Mouse (Mus musculus): Measurements from ENCODE around the gene Galr3.
A peak's percentile ranks its signal among the peaks of the same experiment; 100 is the strongest.
"Not testable (repeated sequence)": the region's sequence is repeated elsewhere in the genome, so short reads cannot be mapped to it uniquely, and the experiment has no call there.

The Galr3 gene

DNA sequence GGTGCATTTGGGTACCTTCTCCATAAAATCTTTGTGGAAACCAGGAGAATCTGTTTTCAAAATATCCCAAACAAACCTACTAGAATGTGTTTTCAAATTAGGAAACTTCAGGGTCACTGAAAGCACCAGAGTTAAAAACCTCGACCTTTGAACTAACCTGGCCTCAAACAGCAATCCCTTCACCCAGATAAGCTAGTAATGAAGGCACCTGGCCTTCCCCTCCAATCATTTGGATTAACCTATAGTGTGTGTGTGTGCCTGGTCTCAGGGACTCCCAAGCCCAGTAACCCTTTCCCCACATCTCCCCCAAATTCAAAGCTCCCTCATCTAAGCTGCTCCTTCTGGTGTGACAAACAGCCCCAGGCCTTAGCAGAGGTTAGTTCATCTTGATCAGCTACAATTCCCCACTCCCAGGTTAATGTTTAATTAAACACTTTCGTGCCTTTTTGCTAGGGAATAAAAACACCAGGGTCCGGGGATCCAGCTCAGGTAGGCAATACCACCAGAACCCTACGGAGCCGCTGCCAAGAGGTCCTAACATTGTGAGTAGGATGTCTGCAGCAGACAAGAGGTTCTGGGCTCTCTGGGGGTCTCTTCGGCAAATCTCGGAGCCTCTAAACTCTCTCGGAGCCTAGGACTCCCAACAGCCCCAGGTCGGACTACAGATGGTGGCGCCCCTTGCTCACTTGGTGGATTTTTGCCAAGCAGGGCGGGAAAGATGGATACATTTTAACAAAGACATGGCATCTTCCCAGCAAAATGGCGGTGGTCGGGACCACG lies 15.0 kb upstream of the Galr3 start:
- no peak for DNase-seq (ENCODE audit: low spot score)

DNA sequence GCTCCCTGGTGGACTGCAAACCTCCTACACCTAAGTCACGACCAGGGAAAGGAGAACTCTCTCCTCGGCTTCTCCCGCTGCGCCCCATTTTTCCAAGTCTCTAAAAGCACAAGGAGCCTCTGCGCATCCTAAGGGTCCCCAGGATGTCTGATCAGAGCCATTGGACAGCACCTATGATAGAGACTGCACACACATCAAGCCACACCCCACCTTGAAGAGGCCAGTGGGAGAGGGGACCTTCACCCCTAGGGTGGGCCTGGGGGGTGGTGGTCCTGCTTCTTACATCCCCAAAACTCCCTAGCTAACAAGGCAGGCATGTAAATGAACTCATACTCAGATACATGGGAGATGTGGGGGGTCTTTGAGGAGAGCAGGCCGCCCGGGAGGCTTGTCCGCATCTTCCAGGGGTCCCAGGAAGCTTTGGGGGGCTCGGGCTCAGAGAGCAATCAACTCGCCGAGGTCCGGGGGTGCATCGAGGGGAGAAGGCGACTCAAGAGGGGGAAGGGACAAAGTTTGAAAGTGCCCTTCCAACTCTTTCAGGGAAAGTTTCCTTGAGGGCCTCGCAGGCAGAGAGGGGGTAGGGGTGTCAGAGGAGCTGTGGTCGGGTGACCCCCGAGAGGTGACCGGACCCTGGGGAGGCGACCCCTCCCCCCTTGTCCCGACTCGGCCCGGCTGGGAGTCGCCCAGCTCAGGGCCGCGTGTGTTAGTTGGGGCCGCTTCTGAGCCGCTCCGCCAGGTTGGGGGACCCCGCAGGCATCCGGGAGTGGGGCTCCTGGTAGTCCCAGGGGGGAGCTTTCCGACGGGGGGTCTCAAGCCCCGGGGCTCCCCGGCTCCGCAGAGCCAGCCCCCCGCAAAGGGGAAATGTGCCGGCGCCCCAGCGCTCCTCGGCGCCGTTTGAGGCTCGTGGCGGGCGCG lies 14.1 kb upstream of the Galr3 start:
- no peak for DNase-seq (ENCODE audit: low spot score)

DNA sequence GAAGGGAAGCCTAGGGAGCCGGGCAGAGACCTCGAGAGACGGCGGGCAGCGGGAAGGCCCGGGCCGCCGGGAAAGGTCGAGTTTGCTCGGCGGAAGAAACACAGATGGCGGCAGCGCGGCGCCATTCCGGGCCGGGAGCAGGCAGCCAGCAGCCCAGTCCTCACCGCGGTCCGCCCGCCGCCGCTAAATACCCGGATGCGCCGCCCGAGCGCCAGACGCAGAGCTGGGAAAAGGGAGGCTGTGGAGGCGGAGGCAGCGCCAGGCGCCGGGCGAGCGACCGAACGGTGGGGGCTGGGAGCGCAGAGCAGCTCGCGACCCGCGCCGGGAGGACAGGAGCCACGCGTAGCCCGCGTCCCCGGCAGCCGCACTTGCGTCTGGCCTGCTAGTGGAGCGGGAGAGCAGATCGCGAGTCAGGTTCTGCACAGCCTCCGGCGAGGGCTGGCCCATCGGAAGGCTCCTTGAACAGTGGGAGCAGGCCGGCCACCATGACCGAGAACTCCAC lies 13.4 kb upstream of the Galr3 start, which contains the start of gene H1f0:
Gene H1f0 (plus strand): TSS at position 214 of the 502 bp plus-strand sequence.
- peak; percentile 92 for DNase-seq (ENCODE audit: low spot score)

DNA sequence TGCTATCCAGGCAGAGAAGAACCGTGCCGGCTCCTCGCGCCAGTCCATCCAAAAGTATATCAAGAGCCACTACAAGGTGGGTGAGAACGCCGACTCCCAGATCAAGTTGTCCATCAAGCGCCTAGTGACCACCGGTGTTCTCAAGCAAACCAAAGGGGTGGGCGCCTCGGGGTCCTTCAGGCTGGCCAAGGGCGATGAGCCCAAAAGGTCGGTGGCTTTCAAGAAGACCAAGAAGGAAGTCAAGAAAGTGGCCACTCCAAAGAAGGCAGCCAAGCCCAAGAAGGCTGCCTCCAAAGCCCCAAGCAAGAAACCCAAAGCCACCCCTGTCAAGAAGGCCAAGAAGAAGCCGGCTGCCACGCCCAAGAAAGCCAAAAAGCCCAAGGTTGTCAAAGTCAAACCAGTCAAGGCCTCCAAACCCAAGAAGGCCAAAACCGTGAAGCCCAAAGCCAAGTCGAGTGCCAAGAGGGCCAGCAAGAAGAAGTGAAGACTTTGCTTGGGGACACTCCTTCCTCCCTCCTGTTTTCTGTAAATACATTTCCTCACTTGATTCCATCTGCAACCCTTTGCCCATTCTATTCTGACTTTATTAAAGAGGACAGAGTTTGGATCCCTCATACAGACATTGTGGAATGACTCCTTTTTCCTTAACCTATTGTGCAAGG lies 12.7 kb upstream of the Galr3 start:
- DNase-seq (ENCODE audit: low spot score): no peak

DNA sequence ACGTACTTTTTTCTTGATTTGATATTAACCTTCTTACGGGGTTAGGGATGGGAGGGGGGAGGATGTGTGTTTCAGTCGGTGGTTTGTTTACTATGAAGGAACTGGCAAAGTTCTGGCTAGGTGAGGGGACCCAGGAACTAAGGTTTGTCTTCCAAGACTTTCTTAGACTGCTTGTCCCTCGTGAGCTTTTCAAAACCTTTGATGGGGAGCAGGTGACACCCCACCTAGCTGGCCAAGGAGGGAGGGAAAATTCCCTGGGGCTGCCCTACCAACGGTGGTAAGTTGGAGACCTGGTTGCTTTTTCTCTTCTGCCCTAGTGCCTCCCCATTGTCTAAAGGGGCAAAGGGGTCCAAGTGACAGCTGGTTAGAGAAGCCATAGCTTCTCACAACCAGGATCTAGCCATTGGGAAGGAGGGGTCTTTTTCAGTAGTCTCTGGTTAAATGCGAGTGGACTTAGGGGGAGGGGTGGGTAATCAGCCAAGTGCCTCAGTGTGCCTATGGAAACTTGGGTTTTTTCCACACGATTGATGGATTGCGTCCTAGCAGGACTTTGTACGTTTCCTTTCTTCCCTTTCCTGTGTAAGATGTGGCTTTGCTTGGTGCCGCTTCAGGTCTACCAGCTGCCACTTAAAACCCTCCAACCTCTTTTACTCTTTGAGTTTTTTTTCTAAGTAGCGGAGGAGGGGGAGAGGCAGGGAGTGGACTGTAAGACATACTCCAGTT lies 12.0 kb upstream of the Galr3 start:
- DNase-seq (ENCODE audit: low spot score): no peak

DNA sequence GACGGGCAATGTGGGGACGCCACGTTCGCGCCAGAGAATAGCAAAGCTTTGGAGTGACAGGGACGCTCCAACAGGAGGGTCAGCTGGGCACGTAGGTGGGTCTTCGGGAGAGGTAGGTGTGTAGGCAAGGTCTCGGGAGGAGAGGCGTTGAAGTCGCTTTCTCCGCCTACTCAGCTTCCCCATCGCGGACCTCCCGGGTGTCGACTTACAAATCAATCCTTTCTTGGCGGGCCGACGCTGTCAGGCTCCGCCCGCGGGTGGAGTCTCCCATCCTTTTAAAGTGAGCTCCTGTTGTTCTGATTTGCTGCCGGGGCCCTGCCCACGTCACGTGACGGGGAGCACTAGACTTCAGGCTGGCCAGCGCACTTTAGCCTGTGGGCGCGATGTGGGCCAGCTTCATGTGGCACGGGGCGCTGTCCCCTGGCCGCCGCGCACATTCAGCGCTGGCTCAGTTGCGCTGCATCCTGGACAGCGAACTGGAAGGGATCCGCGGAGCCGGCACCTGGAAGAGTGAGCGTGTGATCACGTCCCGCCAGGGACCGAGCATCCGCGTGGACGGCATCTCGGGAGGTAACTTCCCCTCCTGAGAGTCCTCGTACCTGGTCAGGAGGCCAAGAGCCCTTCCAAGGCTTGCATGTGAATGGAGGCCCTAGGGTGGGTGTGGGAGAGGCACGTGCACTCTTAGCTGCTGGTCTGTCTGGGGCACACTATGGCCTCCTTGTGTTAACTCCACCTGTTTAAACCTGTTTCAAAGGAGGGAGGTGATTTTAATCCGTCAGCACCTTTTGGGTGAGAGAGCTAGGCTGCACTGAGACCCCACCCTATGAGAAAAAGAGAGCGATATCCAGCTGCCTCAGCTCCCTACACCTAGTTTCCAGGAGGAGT lies 10.9 kb upstream of the Galr3 start:
- peak; percentile 90 for DNase-seq (ENCODE audit: low spot score)

DNA sequence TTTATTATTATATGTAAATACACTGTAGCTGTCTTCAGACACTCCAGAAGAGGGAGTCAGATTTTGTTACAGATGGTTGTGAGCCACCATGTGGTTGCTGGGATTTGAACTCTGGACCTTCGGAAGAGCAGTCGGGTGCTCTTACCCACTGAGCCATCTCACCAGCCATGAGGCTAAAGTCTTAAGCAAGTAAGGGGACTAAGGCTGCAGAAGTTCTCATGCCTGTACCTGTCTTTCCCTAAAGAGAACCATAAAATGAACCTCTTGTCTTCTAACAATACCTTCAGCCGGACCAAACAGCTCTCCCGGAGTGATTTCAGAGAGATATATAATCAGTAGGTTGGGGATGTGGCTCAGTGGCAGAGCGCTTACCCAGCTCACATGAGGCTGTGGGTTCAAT lies 9.8 kb upstream of the Galr3 start:
- DNase-seq (ENCODE audit: low spot score): not testable (repeated sequence)

DNA sequence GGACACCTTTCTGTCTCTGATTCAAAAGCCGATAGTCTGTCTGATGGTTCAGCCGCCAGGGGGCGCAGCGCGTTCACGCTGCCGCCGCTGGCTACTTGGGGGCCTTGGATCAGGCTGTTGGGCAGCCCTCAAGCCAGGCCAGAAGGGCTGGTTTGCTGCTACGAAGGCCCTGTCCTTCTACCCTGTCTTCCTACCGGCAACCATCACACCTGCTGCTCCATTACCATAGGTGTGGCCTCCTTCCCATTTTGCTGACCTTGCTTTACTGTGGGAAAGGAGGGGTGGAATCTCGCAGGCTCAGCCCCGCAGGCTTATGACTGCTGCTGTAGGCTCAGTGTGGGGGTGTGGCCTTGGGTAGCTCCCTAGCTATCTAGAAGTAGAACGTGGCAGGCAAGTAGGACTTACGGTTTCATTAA lies 3.8 kb upstream of the Galr3 start:
- peak; percentile 74 for DNase-seq (ENCODE audit: low spot score)

DNA sequence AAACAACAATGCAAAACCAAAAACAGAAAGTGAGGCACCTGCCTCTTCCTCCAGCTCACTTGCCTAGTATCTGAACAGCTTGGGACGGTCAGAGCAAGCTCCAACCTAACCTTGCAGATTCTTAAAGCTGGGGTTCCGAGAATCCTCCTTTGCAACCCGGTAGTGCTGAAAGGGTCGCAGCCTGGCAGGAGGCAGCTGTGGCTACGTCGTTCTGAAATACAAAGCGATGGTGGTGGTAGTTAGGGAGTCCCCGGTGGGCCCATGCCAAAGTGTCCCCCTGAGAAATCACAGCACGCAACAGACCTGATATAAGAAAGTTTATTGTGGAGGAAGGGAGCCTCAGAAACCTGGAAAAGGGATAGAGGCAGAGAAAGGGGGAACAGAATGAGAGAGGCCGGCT lies 3.4 kb upstream of the Galr3 start:
- no peak for DNase-seq (ENCODE audit: low spot score)

DNA sequence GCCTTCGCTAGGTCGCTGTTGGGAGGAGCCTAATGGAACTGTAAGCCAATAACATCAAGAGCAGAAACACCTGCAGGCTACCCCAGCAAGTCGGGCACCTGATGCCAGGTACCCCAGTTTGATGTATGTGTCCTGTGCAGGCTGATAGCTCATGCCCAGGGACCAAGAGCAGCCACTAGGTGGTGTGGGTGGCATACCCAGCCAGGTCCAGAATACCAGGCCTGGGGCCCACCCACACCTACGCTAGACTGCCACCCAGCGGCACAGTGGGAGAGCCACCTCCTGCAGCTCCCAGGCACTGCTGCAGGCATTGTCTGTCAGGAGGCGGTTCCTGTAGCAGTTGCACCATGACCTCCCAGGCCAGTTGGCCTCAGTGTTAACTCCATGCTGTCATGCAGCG lies 2.8 kb upstream of the Galr3 start:
- peak; percentile 73 for DNase-seq (ENCODE audit: low spot score)

DNA sequence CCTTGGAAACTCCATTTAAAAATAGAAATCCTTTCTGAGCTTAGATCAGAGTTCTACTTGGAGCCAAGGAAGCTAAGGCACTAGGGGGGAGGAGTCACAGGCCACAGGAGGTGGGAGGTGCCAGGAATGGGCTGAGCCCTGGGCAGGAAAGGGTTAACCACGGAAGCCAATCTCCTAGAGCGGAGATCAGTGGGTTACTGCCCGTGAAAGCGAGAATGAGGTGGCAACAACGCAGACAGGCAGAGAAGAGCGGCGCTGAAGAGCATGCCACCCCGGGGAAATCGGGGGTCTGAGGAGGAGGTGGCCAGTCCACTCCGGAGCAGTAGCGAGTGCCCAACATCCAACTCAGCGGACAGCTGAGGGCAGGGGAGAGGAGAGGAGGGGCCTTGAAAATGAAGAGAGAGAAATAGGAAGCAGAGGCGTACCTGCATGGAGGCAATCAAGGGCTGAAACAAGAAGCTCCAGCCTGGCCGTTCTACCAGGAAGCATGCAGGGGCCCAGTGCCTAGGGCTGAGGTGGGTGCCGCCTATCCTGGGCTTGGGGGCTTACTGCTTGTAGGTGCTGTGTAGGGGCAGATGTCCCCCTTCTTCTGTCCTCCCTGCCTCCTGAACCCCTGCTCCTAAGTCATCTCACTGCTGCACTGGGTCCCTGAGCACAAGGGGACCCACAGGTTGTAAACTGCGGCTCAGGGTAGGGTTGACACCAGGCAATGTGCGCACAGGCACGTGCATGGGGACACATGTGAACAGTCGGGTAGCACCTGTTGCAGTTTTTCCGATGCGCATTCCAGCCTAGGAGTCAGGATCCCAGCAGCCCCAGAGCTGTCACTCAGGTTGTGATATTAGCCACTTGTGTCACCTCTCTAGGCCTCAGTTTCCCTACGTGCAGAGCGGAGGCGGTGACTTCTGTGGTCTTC lies 926 bp upstream of the Galr3 start:
- no peak for DNase-seq (ENCODE audit: low spot score)

DNA sequence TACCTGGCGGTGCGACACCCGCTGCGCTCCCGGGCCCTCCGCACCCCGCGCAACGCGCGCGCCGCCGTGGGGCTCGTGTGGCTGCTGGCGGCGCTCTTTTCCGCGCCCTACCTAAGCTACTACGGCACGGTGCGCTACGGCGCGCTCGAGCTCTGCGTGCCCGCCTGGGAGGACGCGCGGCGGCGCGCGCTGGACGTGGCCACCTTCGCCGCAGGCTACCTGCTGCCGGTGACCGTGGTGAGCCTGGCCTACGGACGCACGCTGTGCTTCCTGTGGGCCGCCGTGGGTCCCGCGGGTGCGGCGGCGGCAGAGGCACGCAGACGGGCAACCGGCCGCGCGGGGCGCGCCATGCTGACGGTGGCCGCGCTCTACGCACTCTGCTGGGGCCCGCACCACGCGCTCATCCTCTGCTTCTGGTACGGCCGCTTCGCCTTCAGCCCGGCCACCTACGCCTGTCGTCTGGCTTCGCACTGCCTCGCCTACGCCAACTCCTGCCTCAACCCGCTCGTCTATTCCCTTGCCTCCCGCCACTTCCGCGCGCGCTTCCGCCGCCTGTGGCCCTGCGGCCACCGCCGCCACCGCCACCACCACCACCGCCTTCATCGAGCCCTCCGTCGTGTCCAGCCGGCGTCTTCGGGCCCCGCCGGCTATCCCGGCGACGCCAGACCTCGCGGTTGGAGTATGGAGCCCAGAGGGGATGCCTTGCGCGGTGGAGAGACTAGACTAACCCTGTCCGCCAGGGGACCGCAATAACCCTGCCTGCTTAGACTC lies 1.2 kb downstream of the Galr3 start:
- DNase-seq (ENCODE audit: low spot score): no peak

DNA sequence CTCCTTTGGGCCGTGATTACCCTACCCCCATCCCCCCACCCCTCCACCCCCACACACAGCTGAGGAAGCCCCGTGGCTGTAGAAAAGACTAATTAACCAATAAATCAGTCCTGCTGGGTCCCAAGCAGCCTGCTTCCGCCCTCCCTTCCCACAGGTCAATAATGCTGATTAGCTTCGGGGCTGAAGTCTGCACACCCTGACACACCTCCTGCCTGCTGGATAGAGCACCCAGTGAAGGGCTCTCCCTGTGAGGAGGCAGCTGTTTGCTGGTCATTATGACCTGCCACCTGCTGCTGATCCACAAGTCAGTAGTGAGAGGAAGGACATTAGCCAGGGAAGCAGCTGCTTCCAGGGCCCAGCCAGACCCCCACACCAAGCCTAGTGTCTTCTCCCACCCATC lies 3.2 kb downstream of the Galr3 start:
- DNase-seq (ENCODE audit: low spot score): no peak

DNA sequence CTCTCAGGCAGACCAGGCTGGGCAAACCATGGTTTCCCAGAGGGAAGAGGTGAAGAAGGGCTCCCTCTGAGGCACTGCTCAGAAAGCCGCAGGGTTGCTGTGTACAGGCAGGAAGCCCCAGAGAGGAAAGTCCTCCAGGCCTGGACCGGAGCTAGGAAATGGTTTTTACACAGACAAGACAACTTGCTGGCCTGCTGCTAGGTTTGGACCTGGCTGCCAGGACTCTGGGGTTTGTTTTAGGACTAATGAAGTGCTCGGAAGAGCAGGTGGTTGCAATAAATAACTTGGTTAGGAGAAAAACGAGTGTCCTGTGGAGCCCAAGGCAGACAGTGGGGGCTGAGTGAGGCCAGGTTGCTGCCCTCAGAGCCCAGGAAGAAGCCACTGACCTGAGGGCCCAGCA lies 6.5 kb downstream of the Galr3 start:
- no peak for DNase-seq (ENCODE audit: low spot score)

DNA sequence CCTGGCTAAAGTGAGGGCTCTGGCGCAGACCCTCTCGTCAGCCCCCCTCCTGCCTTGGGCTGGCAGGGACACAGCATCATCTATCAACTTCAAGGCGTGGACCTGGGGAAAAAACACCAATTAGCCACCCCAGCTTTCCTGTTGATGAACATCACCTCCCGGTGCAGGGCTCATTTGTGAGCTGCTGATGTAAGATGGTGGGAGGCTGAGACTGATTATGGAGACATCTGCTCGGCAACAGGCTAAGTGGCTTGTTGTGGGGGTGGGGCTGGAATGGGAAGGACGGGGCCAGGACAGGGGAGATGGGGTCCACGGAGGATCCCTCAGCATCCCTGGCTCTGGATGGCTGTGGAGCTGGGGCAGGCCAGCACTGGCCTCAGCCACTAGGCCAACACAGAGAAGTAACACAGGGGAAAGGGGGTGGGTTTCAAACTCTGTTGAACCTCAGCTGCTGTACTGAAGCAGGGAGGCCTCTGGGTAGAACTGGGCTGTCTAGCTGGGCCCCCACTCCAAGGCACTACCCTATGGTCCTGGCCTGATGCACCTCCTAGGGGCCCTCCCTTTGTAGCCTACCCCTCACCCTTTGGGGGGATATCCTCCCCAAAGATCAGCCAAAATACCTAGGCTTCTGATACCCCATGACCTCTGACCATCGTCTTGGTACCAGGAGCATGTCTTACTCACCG lies 8.6 kb downstream of the Galr3 start:
- DNase-seq (ENCODE audit: low spot score): no peak

DNA sequence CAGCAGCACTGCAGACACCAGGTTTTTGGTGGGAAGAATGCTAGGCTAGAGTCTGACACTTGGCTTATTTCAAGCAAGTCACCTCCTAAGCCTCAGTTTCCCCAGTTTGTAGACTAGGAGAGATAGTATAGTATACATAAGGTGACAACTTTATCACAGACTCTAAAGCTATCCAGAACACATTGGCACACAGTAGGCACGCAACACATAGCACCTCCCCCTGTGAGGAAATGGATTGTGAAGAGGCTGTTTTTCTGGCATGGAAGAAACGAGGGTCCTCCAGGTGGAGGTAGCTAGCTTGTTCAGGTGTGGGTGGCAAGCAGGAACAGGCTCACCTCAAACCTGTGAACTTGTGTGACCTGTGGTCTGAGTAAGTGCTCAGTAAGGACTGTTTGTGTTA lies 9.3 kb downstream of the Galr3 start:
- DNase-seq (ENCODE audit: low spot score): no peak

DNA sequence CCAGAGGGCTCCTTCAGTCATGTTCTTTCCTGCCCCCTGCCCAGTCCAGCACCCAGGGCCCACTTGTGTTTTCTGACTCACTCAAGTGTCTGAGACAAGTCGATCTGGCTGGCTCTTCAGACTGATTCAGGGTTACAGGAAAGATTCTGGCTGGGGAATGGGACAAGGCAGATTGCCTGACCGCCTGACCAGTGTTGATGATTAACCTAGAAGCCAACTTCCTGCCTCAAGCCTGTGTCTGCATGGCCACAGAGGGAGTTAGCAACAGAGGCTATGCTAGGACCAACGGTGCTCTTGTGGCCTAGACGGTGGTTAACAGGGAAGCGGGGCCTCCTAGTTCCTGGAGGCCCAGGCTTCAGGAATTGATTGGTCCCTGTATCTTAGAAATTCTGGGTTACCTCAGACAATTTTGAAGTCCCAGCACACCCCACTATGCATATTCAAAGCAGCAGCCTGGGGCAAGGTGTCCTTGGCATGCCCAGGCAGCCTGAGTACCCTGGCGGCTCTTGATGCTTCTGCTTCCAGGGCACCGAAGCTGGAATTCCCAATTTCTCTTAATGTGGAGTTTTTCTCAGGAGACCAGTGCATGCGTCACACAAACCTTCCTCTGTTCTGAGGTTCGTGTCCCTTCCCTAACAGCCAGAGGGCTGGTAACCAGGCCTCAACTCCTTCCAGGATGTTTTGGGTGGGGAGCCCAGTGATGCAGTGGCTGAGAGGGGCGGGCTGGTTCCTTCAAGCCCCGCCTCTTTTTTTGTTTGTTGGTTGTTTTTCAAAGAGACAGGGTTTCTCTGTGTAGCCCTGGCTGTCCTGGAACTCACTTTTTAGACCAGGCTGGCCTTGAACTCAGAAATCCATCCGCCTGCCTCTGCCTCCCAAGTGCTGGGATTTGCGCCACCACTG lies 10.0 kb downstream of the Galr3 start:
- DNase-seq (ENCODE audit: low spot score): no peak

Measured in layer of hippocampus, adult 11-12 months (tissue).